Mouse (Mus musculus) liver, embryonic 16.5 days (tissue): ENCODE measurements around the gene Plxna2. TPM values are rescaled to one million over a fixed set of nuclear protein-coding genes. Genes with fewer than 3 reads are reported as not detected.

Experiments used
- ATAC-seq: fragments of 200-750 bp; cut with Nextera tagmentation; 2 replicates; pipeline ENCODE4 v1.8.0; 2017; ENCODE audit warnings: low read depth, mild to moderate bottlenecking, moderate number of reproducible peaks, moderate library complexity
- H3K27ac ChIP-seq: fragments of 300-500 bp; sonication (generic); 2 replicates; pipeline ENCODE4 v1.5.1; 2014; ENCODE audit warnings: mild to moderate bottlenecking, low read length
- H3K27me3 ChIP-seq: fragments of 300-500 bp; sonication (generic); 2 replicates; pipeline ENCODE4 v1.6.1; 2014; ENCODE audit warnings: low read depth, low read length, mixed read lengths; ENCODE audit not compliant: control insufficient read depth, insufficient read depth
- H3K36me3 ChIP-seq: fragments of 300-500 bp; sonication (generic); 2 replicates; pipeline ENCODE4 v1.6.1; 2014; ENCODE audit warnings: mild to moderate bottlenecking; ENCODE audit not compliant: control insufficient read depth, insufficient read depth
- H3K4me1 ChIP-seq: fragments of 300-500 bp; sonication (generic); 2 replicates; pipeline ENCODE4 v1.6.1; 2014; ENCODE audit warnings: low read depth, low read length, mixed read lengths; ENCODE audit not compliant: control insufficient read depth
- H3K4me2 ChIP-seq: fragments of 300-500 bp; sonication (generic); 2 replicates; pipeline ENCODE4 v1.6.1; 2014; ENCODE audit warnings: low read depth, low read length, mixed read lengths
- H3K4me3 ChIP-seq: fragments of 300-500 bp; sonication (generic); 2 replicates; pipeline ENCODE4 v1.5.1; 2014; ENCODE audit warnings: low read depth, mild to moderate bottlenecking, low read length
- H3K9ac ChIP-seq: fragments of 300-500 bp; sonication (generic); 2 replicates; pipeline ENCODE4 v1.6.1; 2014; ENCODE audit warnings: low read depth, low read length
- H3K9me3 ChIP-seq: fragments of 300-500 bp; sonication (generic); replicated peaks from 2 replicates; pipeline ENCODE4 v1.6.1; 2016; ENCODE audit warnings: low read length; ENCODE audit not compliant: control insufficient read depth
- WGBS: fragments of 180-500 bp; shearing (Covaris S2); extraction: QIAGEN DNeasy Blood & Tissue Kit; methylation state at CpG from one replicate; pipeline ENCODE4 v1.1.7; 2014; ENCODE audit not compliant: insufficient replicate concordance; 5-methylcytosine and 5-hydroxymethylcytosine counted together
- polyA plus RNA-seq: library from polyadenylated mRNA; unstranded; fragments of >200 nt; fragmentation: Nextera tagmentation; extraction: Ambion mirVana; gene quantifications from 2 replicates; pipeline ENCODE4 v1.2.1, GENCODE M21; 2015

Gene Plxna2
- polyA plus RNA-seq, 1 experiment from 2014 or later: 2.2 TPM

GRCm38 (mm10) chr1:194685896-194686295, 67.9 kb downstream of the Plxna2 start:
- Histone ChIP-seq H3K9ac (no peak overlapping the region), H3K4me2 (no peak overlapping the region), H3K4me3 (no peak overlapping the region), H3K36me3 (no peaks in the 10 kb centered on the region), H3K27ac (no peak overlapping the region), H3K4me1 (no peaks in the 10 kb centered on the region), H3K9me3 (no peaks in the 10 kb centered on the region), H3K27me3 (no peaks in the 10 kb centered on the region)
- no peak; the same call in 1 of the 2 replicates for ATAC-seq
- 38% methylated on average over 2 of the region's 2 CpGs for WGBS

GRCm38 (mm10) chr1:194687746-194688145, 69.7 kb downstream of the Plxna2 start:
- no peaks in the 10 kb centered on the region for H3K27me3 ChIP-seq
- no peaks in the 10 kb centered on the region for H3K4me1 ChIP-seq
- no peak overlapping the region for H3K27ac ChIP-seq
- H3K36me3 ChIP-seq: no peaks in the 10 kb centered on the region
- no peaks in the 10 kb centered on the region for H3K9me3 ChIP-seq
- H3K9ac ChIP-seq: no peak overlapping the region
- WGBS: 26% methylated on average over 1 of the region's 1 CpGs
- no peak for ATAC-seq
- no peak overlapping the region for H3K4me2 ChIP-seq
- no peak overlapping the region for H3K4me3 ChIP-seq

DNA sequence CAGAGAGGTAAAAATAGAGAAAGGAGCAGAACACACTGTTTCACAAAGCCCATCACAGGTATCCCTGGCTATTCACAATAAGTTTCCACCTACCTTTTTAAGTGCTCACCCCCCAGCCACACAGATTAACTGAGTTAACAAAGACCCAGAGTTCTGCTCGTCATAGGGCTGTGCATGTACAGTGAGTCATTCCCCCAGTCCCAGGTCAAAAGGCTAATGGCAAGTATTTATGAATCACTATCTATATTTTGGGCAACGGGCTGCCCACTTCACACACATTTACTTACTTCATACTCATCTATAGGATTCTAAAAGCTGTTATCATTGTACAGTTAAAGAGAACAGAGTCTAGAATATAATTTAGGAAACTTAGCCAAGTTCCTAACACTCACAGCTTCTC, 70.1 kb downstream of the Plxna2 start:
- Histone ChIP-seq H3K27ac (no peak overlapping the region), H3K36me3 (no peaks in the 10 kb centered on the region), H3K9ac (no peak overlapping the region), H3K4me1 (no peaks in the 10 kb centered on the region), H3K4me3 (no peak overlapping the region), H3K4me2 (no peak overlapping the region), H3K9me3 (no peaks in the 10 kb centered on the region), H3K27me3 (no peaks in the 10 kb centered on the region)
- 46% methylated on average over 2 of the region's 2 CpGs for WGBS
- no peak for ATAC-seq

- Histone ChIP-seq H3K36me3 (no peaks in the 10 kb centered on the region), H3K9me3 (no peaks in the 10 kb centered on the region), H3K4me3 (no peak overlapping the region), H3K4me2 (no peak overlapping the region), H3K9ac (no peak overlapping the region), H3K27me3 (no peaks in the 10 kb centered on the region), H3K4me1 (no peaks in the 10 kb centered on the region), H3K27ac (no peak overlapping the region)
- no peak for ATAC-seq
Observed at GRCm38 (mm10) chr1:194693063-194693462, 75.0 kb downstream of the Plxna2 start.

DNA sequence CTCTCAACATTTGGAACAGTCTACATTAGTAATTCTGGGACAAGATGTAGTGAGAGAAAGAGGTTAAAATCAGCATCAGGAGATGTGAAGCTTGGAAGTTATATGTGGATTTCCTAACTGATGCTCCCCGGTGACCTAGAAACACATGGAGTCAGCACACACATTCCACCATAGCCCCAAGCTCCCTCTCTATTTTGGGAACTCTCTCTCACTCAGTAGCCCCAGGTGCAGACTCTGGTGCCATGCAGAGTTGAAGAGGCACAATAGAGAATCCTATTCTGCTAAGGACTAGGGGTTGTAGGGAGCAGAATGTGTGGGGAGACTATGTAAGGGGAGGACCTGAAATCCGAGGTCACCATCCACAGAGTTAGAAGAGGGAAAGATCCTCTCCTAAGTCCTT, 75.5 kb downstream of the Plxna2 start:
- H3K4me3 ChIP-seq: no peak overlapping the region
- H3K4me2 ChIP-seq: no peak overlapping the region
- no peaks in the 10 kb centered on the region for H3K27me3 ChIP-seq
- 57% methylated on average over 2 of the region's 2 CpGs for WGBS
- H3K27ac ChIP-seq: no peak overlapping the region
- H3K9ac ChIP-seq: no peak overlapping the region
- H3K9me3 ChIP-seq: no peaks in the 10 kb centered on the region
- no peak for ATAC-seq
- no peaks in the 10 kb centered on the region for H3K36me3 ChIP-seq
- no peaks in the 10 kb centered on the region for H3K4me1 ChIP-seq

DNA sequence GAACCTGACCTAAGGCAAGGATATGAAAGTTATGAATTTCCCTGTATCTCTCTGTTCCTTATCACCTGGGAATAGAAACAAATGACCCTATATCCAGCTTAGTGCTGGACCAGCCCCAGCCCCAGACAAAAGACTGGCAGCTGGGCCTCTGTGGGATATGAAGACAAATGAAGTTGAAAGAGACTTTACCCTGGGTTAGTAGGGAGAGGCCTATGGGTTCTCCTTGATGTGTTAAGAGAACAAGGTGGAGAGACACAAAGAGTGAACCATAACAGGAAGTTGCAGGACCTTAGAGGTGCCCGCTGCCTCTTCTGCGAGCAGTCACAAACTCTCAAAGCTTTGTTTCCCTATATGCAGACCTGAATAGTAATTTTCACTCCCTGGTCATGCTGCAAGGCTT, 76.8 kb downstream of the Plxna2 start:
- Histone ChIP-seq H3K27me3 (no peaks in the 10 kb centered on the region), H3K36me3 (no peaks in the 10 kb centered on the region), H3K9me3 (no peaks in the 10 kb centered on the region), H3K4me2 (no peak overlapping the region), H3K9ac (no peak overlapping the region), H3K27ac (no peak overlapping the region), H3K4me1 (no peaks in the 10 kb centered on the region), H3K4me3 (no peak overlapping the region)
- ATAC-seq: no peak
- WGBS: 79% methylated on average over 2 of the region's 2 CpGs

GRCm38 (mm10) chr1:194697439-194697838, 79.4 kb downstream of the Plxna2 start:
- Histone ChIP-seq H3K4me2 (no peak overlapping the region), H3K9me3 (no peaks in the 10 kb centered on the region), H3K4me3 (no peak overlapping the region), H3K36me3 (no peaks in the 10 kb centered on the region), H3K4me1 (no peaks in the 10 kb centered on the region), H3K9ac (no peak overlapping the region), H3K27me3 (no peaks in the 10 kb centered on the region), H3K27ac (no peak overlapping the region)
- ATAC-seq: no peak
- WGBS: 57% methylated on average over 2 of the region's 2 CpGs

DNA sequence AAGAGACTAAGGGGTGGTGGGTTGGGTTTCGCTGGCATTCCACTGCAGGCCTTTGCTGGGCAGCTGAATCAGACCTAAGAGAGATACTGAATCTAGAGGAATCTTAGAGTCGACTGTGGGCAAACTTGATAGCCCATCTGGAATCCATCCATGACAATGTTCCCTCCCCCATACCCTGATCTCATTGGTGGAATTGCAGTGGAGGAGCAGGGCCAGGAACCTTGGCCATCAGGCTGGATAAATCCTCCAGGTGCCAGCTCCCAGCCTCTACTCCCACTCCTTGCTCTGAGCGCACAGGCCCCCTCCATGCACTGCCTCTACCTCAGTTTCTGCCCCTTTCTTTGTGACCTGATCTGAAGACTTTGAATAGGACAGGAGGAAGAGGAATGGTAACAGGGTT, 81.3 kb downstream of the Plxna2 start:
- no peak for ATAC-seq
- WGBS: 77% methylated on average over 3 of the region's 3 CpGs
- no peak overlapping the region for H3K9ac ChIP-seq

DNA sequence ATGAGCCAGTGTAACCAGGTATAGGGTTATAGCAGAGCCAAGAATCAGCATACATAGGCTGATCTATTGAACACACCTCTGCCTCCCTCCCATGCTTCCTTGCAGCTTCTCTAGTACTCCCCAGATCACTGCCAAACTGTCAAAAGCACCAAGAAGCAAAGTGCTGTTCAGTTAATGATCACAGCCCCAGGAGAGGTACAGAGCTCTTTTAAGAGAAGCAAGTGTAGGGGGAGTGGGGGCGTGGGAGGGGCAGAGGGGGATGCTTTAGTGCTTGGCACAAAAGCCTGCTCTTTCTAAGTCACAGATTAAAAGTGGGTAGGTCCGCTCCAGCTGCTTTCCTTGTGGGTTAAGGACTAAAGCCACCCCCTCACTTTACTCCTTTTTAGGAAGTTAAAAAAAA, 85.2 kb downstream of the Plxna2 start:
- Histone ChIP-seq H3K4me1 (no peaks in the 10 kb centered on the region; the same call in 1 of the 2 replicates), H3K27me3 (no peaks in the 10 kb centered on the region), H3K4me3 (no peak overlapping the region), H3K4me2 (no peak overlapping the region), H3K27ac (no peak overlapping the region), H3K9me3 (no peaks in the 10 kb centered on the region), H3K9ac (no peak overlapping the region), H3K36me3 (no peaks in the 10 kb centered on the region)
- no peak for ATAC-seq
- WGBS: 49% methylated on average over 2 of the region's 2 CpGs

More for the DNA sequence above, 81.3 kb downstream of the Plxna2 start:
- H3K4me1 ChIP-seq: no peaks in the 10 kb centered on the region
- no peaks in the 10 kb centered on the region for H3K27me3 ChIP-seq
- no peaks in the 10 kb centered on the region for H3K36me3 ChIP-seq
- H3K27ac ChIP-seq: no peak overlapping the region
- no peak overlapping the region for H3K4me2 ChIP-seq
- no peak overlapping the region for H3K4me3 ChIP-seq
- H3K9me3 ChIP-seq: no peaks in the 10 kb centered on the region
